ENCODE assay signal across 8 mouse cellular contexts in genomic region chr1:182340821-182341781, GRCm38 (mm10). TPM values are rescaled to one million over a fixed set of nuclear protein-coding genes. Genes with fewer than 3 reads are reported as not detected.
DNase-seq lines count a peak whose midpoint lies in the region; ATAC-seq and TF ChIP-seq lines count a peak whose summit lies in the region.

TSS of gene Fbxo28 (minus strand) at chr1:182341629.

- TF ChIP-seq POLR2A in bone marrow, adult 2 months (IDR thresholded peaks at IDR 0.05; ENCODE audit: borderline replicate concordance, control insufficient read depth, low read depth, low read length): peak; percentile 70; the same call in 1 of the 2 replicates

- peak within 1 kb of the TSS; percentile 81 for H3K9ac ChIP-seq in embryonic facial prominence, embryonic 15.5 days
- peak within 1 kb of the TSS; percentile 98 for H3K9ac ChIP-seq in kidney, embryonic 14.5 days (ENCODE audit: low read depth, low read length)
- peak within 1 kb of the TSS; percentile 98 for H3K9ac ChIP-seq in limb, embryonic 15.5 days

- H3K4me3 ChIP-seq in bone marrow, adult 2 months (replicated peaks; ENCODE audit: control insufficient read depth, low read depth, low read length): peak within 1 kb of the TSS; percentile 97
- H3K4me3 ChIP-seq in embryonic facial prominence, embryonic 15.5 days (replicated peaks): peak within 1 kb of the TSS; percentile 81
- H3K4me3 ChIP-seq in kidney, embryonic 14.5 days (ENCODE audit: low read length): peak within 1 kb of the TSS; percentile 100
- peak within 1 kb of the TSS; percentile 99 for H3K4me3 ChIP-seq in limb, embryonic 15.5 days

- no peak for TF ChIP-seq CTCF in bone marrow, adult 2 months (IDR thresholded peaks at IDR 0.05; ENCODE audit: control insufficient read depth, insufficient read depth, low read length)

- no peaks in the 10 kb centered on the region for H3K36me3 ChIP-seq in embryonic facial prominence, embryonic 15.5 days
- no peaks in the 10 kb centered on the region for H3K36me3 ChIP-seq in kidney, embryonic 14.5 days (ENCODE audit: control insufficient read depth, insufficient read depth, low read length)
- H3K36me3 ChIP-seq in limb, embryonic 15.5 days: peaks cover 4% of the 10 kb centered on the region; the same call in 1 of the 2 replicates

- H3K27ac ChIP-seq in bone marrow, adult 2 months (ENCODE audit: control insufficient read depth, insufficient read depth, low read depth, low read length, poor library complexity): peak within 1 kb of the TSS; percentile 84
- peak within 1 kb of the TSS; percentile 86 for H3K27ac ChIP-seq in embryonic facial prominence, embryonic 15.5 days (replicated peaks)
- peak within 1 kb of the TSS; percentile 78 for H3K27ac ChIP-seq in kidney, embryonic 14.5 days (ENCODE audit: low read depth, low read length)
- H3K27ac ChIP-seq in limb, embryonic 15.5 days: peak within 1 kb of the TSS; percentile 91

- no peaks in the 10 kb centered on the region for H3K27me3 ChIP-seq in embryonic facial prominence, embryonic 15.5 days
- no peaks in the 10 kb centered on the region for H3K27me3 ChIP-seq in kidney, embryonic 14.5 days (ENCODE audit: control insufficient read depth, insufficient read depth, low read length)
- H3K27me3 ChIP-seq in limb, embryonic 15.5 days: no peaks in the 10 kb centered on the region

- under 1% methylated on average over 77 of the region's 93 CpGs for WGBS in bone marrow, adult 2 months
- under 1% methylated on average over 78 of the region's 93 CpGs for WGBS in embryonic facial prominence, embryonic 15.5 days
- under 1% methylated on average over 91 of the region's 93 CpGs for whole genome bisulfite sequencing in kidney, embryonic 14.5 days
- under 1% methylated on average over 90 of the region's 93 CpGs for WGBS in limb, embryonic 15.5 days

- DNase-seq in 416B (ENCODE audit: low read depth): peak; percentile 93
- DNase-seq in heart, adult 9 months (ENCODE audit: low spot score in 2 of 2): peak; percentile 85 to 86
- peak; percentile 60 to 64 for DNase-seq in monocyte, adult 2 months (ENCODE audit: low read depth in 1 of 2, low spot score in 2 of 2)
- DNase-seq in spleen, postnatal 36 days (ENCODE audit: low spot score in 2 of 2): peak; percentile 71 to 81

- no peaks in the 10 kb centered on the region for H3K9me3 ChIP-seq in embryonic facial prominence, embryonic 15.5 days (replicated peaks)
- H3K9me3 ChIP-seq in kidney, embryonic 14.5 days (ENCODE audit: control insufficient read depth, low read length): no peaks in the 10 kb centered on the region
- H3K9me3 ChIP-seq in limb, embryonic 15.5 days: no peaks in the 10 kb centered on the region

- ATAC-seq in embryonic facial prominence, embryonic 15.5 days (ENCODE audit: insufficient number of reproducible peaks, low FRiP score, low TSS enrichment, low read depth): peak; percentile 96
- ATAC-seq in kidney, embryonic 14.5 days (ENCODE audit: low FRiP score, low TSS enrichment): peak; percentile 96
- ATAC-seq in limb, embryonic 15.5 days (ENCODE audit: insufficient number of reproducible peaks, low FRiP score, low TSS enrichment, low read depth): peak; percentile 92

- H3K4me2 ChIP-seq in embryonic facial prominence, embryonic 15.5 days (replicated peaks): peak within 1 kb of the TSS; percentile 72
- peak within 1 kb of the TSS; percentile 92 for H3K4me2 ChIP-seq in kidney, embryonic 14.5 days (replicated peaks; ENCODE audit: low read depth, low read length)
- peak within 1 kb of the TSS; percentile 67 for H3K4me2 ChIP-seq in limb, embryonic 15.5 days

- no peaks in the 10 kb centered on the region; the same call in 1 of the 2 replicates for H3K4me1 ChIP-seq in bone marrow, adult 2 months (ENCODE audit: control insufficient read depth, insufficient read depth, low read length)
- peaks cover 14% of the 10 kb centered on the region for H3K4me1 ChIP-seq in embryonic facial prominence, embryonic 15.5 days
- peaks cover 19% of the 10 kb centered on the region for H3K4me1 ChIP-seq in kidney, embryonic 14.5 days (ENCODE audit: control insufficient read depth, insufficient read depth, low read length)
- peaks cover 16% of the 10 kb centered on the region for H3K4me1 ChIP-seq in limb, embryonic 15.5 days

RNA-seq across cellular contexts. Expression of gene Fbxo28, which starts in this region (rescaled TPM):
- polyA plus RNA-seq in bone marrow, adult 2 months (2011; ENCODE audit: insufficient read depth, insufficient read length, low replicate concordance, missing spikeins): 7.4 and 8.6 TPM in 2 replicates
- 21.1 and 22.0 TPM in 2 replicates for polyA plus RNA-seq in embryonic facial prominence, embryonic 15.5 days (2015; fragmentation: Nextera tagmentation; extraction: Ambion mirVana)
- polyA plus RNA-seq in kidney, embryonic 14.5 days (2014; fragmentation: Nextera tagmentation; extraction: Ambion mirVana): 20.3 and 27.3 TPM in 2 replicates
- 15.8 and 19.3 TPM in 2 replicates for polyA plus RNA-seq in limb, embryonic 15.5 days (2015; fragmentation: Nextera tagmentation; extraction: Ambion mirVana)

Comparison
In these comparisons a context has a peak if more than half of its experiments do, and no peak if none do; other contexts are left out.
1. Peak in every context shown above with its lines: DNase-seq, ATAC-seq, H3K4me3 ChIP-seq and H3K27ac ChIP-seq.